Mouse (Mus musculus) kidney, adult 18-20 months (tissue): ENCODE results near the gene Ceacam15.
"Not testable (repeated sequence)": the region's sequence is repeated elsewhere in the genome, so short reads cannot be mapped to it uniquely, and the experiment has no call there.

Source experiments
- DNase-seq: peaks from one replicate; pipeline ENCODE4 v3.0.0; 2021

Ceacam15 gene

DNA sequence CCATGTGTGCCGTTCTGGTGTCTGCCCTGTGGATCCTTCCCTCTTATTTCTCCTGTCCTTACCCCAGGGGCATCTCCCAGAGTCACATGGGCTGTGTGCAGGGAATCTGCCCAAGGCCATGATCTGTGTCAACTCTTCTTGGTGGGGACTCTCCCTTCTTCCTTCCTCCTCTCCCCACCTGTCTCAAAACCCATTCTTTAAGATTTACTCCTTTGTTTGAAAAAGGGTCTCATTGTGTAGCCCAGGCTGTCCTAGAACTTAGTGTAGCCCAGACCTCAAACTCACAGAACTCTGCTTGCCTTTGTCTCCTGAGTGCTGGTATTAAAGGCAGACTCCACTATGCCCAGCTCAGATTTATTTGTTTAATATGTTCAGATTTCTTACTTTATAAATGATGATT is at the start of gene Ceacam15:
TSS of gene Ceacam15 (minus strand) at position 101 of the 400 bp plus-strand sequence.
- DNase-seq, result no peak

DNA sequence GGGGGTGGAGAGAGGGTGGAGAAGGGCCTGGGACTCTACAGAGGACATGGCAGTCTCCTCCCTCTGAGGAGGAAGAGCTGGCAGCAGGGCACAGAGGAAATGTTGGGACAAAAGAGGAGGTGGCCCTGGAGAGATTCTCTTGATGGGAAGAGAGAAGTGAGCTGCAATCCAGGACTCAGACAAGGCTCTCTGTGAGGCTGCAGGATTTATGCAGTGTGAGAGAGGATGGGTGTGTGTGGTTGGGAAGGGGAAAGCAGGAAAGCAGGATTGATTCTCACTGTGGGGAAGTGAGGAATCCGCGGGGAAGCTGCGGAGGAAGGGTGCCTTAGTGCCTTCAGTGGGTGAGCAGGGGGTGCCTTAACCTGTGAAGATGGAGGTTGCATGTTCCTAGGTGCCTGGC is 47.0 kb upstream of the Ceacam15 start:
- DNase-seq, result not testable (repeated sequence)

DNA sequence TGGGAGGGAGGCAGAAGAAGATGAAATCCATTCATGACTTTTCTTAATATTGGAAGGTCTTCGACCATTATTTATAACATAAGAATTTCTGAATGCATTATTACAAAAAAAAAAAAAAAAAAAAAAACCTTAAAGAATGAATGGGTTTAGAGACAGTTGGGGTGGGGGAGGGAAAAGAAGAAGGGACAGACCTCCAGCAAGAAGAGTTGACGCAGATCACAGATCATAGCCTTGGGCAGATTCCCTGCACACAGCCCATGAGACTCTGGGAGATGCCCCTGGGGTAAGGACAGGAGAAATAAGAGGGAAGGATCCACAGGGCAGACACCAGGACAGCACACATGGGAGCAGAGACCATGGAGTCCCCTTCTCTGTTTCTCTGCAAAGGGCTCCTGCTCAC is 46.1 kb upstream of the Ceacam15 start, which contains the start of gene Ceacam9:
TSS of gene Ceacam9 (plus strand) at position 301 of the 400 bp plus-strand sequence.
- DNase-seq, result no peak

DNA sequence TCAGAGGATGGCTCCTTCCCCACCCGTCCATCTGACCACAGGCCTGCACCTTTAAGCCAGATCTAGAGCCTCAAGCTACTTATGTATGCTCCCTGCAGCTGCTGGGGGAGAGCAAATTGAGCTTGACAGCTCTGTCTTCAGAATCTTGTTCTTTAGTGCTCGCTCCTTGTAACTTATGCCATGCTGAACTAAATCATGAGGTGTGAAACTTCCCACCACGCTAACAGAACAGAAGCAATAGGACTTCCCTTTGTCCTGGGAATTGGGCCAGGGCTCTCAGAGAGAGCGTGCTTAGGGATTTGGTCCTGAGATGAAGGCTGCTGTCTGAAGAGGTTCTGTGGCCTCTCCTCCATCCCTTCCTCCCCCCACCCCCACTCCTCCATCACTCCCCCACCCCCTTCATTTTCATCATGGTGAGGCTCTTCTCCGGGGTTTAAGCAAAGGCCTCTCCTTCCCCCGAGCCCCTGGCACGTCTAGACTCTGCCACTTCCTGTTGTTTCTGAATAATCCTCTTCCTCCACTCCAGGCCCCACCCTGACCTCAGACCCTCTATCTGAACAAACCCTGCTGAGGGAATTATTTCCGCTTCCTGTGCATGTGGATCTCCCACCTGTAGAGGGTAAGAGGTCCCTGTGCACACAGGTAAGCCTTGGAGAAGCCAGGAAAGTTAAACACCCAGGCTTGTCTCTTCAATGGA is 41.1 kb upstream of the Ceacam15 start:
- DNase-seq, result not testable (repeated sequence)

DNA sequence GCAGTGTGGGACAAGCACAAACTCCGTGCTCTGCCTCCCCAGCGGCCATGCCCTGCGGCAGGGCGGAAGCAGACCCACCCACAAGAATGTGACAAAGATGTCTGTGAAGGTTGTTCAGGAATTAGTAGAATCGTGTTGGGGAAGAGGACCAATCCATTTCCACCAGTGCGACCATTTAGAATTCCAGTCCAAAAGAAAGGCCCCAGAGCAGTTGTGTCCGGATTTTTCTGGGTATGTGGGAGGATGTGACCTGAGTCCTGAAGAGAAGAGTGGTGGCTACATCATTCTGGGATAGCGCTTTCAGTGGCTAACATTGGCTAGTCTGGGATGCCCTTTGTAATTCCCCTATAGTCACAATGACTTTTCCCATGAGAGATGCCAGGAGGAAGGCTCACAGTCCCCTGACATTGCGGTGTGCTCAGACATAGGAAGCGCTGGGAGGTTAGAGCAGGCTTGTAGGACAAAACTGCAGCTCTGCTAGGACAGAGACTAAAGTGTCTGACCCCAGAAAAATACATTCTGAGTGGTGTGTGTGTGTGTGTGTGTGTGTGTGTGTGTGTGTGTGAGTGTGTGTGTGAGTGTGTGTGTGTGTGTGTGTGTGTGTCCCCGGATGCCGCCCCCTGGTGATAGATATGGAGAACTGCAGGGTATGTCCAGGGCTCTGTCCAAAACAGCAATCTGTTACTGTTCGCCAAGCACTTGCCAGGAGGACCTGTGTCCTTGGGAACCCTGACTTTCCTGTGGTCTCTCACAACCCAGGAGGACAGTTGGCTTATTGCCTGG is 37.3 kb upstream of the Ceacam15 start:
- no peak for DNase-seq

DNA sequence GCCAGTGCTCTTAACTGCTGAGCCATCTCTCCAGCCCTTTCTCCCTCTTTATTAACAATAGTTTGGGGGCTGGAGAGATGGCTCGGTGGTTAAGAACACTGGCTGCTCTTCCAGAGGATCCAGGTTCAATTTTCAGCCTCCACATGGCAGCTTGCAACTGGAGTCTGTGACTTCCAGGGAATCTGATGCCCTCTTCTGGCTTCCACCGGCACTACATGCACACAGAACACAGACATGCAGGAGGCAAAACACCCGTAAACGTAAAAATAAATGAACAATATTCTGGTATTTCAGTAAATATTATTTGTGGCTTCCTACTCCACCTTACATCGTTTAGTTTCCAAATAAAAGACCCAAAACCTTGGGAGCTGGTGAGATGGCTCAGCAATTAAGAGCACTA is 35.1 kb upstream of the Ceacam15 start:
- DNase-seq, result no peak

DNA sequence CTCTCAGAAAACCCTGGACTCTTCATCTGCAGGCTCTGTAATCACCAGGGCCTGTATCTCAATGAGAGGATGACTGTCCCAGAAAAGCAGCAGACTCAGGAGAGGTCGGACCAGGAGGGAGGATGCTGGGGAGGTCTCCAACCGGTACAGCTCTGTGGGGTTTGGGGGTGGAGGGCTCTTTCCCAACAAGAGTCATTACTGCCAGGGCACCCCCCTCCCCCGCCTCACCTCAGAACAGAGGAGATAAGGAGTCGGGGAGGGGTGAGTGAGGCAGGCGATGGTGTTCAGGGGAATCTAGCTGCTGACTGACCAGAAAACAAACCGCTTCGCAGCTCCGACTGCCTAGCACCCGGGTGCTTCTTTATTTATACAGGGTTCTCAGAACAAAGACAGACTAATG is 32.7 kb upstream of the Ceacam15 start:
- DNase-seq, result no peak

DNA sequence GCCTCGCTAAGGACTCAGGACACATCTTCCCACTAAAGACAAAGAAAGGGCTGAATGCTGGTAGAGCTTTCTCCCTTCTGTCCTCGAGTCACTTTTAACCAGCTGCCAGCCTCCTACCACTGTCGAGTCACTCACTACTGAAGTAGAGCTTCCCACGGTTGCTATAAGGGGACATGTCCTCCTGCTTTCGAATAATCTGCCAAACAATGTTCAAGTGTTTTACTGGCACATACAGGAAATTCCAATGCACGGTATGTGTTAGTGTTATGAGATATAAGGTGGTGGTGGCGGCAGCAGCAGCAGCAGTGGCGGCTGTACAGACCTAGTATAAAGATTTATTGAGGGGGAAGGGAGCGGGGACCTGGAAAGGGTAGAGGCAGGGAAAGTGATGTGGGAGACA is 30.9 kb upstream of the Ceacam15 start:
- no peak for DNase-seq

DNA sequence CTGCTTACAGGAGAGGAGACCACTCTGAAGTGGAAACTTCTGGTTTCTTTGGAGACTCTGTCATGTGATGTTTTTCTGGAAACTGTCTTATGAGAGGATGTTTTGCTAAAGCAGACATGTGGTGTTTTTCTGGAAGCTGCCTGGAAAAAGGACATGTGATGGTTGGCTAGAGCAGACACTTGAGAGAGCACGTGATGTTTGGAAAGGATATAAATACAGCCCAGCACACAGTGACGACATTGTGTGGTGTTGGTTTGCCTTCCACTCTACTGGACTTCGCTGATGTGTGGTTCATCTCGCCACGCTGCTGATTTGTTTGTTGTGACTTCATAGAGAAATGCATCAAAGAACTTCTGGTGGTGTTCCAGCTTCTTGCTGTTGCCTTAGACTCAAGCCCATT is 25.1 kb upstream of the Ceacam15 start:
- DNase-seq, result no peak

DNA sequence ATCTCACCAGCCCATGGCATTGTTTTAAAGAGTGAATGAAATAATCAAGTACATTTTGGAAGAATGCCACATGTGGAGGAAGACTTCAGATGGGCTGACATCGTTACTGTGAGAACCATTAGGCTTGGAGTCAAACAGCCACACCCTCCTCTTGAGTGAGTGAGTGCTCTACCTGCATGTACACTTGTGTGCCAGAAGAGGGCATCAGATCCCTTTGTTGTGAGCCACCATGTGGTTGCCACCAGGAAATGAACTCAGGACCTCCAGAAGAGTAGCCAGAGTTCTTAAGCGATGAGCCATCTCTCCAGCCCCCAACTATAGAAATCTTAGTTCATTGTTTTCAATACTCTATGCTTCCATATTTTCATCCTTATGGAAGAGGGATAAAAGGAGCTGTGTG is 23.5 kb upstream of the Ceacam15 start:
- no peak for DNase-seq

DNA sequence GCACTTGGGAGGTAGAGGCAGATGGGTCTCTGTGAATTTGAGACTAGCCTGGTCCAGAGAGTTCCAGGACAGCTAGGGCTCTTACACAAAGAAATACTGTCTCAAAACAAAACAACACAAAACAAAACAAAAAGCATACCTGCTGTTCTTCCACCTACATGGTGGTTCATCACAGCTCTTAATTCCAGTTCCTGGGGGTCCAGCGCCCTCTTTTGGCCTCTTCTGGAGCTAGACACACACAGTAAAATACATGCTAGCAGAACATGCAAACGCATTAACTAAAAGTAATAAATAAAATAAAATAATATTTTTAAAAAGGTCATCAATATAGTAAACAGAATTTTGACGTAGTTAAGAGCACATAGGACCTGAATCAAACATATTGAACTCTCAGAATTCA is 19.5 kb upstream of the Ceacam15 start:
- peak; percentile 50 for DNase-seq

DNA sequence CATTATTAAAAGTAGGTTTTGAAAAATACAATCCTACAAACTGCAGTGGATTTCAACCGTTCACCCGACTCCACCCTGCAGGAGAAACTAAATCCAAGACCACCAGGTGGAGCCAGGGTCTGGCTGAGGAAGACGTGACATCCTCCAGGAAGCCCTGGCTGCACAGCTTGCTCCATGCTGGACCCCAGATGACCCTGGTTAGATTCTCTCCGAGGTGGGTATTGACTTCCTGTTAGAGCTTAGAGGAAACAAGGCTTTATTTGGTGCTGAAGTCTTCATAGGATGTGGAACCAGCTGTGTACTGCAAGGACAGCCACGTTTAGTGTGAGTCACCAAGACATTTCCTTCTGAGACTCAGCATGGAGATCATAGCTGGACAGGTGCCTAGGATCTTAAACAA is 13.7 kb upstream of the Ceacam15 start:
- DNase-seq, result no peak

DNA sequence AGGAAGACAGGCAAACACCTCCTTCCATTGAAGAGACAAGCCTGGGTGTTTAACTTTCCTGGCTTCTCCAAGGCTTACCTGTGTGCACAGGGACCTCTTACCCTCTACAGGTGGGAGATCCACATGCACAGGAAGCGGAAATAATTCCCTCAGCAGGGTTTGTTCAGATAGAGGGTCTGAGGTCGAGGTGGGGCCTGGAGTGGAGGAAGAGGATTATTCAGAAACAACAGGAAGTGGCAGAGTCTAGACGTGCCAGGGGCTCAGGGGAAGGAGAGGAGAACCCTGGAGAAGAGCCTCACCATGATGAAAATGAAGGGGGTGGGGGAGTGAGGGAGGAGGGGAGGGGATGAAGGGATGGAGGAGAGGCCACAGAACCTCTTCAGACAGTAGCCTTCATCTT is 4.7 kb upstream of the Ceacam15 start:
- DNase-seq, result not testable (repeated sequence)

DNA sequence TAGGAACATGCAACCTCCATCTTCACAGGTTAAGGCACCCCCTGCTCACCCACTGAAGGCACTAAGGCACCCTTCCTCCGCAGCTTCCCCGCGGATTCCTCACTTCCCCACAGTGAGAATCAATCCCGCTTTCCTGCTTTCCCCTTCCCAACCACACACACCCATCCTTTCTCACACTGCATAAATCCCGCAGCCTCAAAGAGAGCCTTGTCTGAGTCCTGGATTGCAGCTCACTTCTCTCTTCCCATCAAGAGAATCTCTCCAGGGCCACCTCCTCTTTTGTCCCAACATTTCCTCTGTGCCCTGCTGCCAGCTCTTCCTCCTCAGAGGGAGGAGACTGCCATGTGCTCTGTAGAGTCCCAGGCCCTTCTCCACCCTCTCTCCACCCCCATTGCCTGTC is 806 bp downstream of the Ceacam15 start:
- DNase-seq, result not testable (repeated sequence)

DNA sequence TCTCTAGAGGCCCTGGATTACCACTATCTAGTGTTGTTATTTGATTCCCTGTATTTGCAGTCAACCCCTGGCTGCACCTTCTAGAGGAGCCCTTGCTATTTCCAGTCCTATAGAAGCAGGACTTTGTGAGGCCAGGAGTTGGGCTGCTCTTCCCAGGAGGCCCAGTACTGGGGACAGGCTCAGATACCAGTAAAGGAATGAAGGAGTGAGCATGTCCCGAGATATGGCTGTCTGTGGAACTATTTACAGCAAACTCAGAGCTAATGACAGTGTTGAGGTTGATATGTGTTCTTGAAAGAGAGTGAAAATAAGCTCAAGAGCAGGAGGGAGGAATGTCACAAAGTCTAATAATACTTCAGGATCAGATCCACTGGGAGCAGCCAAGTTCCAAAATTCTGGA is 1.7 kb downstream of the Ceacam15 start:
- DNase-seq, result no peak

DNA sequence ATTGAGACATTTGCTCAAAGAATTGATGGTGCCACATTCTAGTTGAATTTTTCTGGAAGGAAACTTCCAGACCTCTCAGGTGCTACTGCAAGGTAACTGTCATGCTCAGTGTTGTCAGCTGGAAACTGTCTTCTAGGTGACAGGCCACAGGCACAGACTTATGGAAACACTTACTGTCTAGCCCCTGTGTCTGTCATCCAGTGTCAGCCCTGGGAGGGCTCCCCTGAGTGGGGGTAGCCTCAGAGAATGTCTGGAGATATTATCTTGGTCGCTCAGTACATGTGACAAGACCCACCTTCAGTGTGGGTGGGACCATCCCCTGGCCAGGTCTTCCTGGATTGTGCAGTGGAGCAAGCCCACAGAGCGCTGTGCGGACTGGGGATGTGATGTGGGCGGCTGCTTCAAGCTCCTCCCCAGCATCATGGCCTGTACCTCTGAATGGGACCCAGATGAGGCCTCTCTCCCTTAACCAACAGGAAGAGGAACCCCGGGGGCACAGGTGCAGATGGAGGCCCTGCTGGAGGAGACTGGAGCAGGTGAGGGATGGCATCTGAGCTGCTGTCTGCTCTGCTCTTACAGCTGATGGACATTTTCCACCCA is 7.1 kb downstream of the Ceacam15 start:
- DNase-seq, result not testable (repeated sequence)

DNA sequence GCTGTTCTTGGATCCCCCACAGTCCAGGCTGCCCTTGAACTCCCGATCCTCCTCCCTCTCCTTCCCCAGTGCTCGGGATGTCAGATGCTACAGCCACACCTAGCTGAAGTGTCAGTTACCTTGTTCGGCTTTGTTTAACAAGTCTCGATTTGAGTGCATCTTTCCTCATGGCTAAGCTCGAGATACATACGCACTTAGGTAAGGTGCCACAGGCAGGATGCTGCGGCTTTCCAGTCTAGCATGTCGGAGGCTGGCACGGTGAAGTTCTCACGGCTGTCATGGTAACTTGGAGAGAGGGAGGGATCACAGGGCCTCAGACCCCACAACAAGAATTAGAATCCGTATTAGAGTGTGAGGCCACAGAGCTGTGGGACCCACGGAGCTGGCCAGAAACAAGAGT is 31.2 kb downstream of the Ceacam15 start:
- DNase-seq, result no peak

DNA sequence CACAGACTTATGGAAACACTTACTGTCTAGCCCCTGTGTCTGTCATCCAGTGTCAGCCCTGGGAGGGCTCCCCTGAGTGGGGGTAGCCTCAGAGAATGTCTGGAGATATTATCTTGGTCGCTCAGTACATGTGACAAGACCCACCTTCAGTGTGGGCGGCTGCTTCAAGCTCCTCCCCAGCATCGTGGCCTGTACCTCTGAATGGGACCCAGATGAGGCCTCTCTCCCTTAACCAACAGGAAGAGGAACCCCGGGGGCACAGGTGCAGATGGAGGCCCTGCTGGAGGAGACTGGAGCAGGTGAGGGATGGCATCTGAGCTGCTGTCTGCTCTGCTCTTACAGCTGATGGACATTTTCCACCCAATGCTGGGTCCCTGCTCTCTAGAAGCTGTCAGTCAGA is 32.4 kb downstream of the Ceacam15 start:
- not testable (repeated sequence) for DNase-seq

DNA sequence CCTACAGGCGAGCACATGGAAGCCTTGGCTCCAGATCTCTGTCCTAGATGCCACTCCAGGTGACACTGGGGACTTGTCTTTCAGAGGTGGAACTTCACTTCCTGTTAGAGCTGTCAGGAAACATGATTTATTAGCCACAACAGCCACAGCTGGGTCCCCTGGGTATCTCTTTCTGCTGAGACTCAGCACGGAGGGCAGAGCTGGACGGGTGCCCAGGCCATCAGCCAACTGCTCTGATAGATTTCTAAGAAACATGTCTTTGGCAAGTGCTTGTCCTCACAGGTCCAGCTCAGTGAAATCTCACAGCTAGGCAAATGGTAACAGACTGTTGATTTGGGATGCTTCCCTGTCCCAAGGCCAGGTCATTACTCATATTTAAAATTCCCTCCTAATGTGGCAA is 36.5 kb downstream of the Ceacam15 start:
- DNase-seq, result peak; percentile 31

DNA sequence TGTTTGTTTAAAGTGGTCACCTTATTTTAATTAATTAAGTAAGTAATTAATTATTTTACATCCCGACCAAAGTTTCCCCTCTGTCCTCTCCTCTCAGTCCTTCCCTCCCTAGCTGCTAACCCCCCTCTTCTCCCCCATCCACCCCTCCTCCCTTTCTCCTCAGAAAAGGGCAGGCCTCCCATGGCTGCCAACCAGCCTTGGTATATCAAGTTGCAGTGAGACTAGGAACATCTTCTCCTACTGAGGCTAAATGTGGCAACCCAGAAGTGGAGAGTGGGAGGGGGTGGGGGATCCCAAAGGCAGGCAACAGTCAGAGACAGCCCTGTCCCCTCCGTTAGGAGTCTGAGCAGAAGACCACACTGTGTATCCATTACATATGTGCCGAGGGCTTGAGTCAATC is 40.4 kb downstream of the Ceacam15 start:
- no peak for DNase-seq

DNA sequence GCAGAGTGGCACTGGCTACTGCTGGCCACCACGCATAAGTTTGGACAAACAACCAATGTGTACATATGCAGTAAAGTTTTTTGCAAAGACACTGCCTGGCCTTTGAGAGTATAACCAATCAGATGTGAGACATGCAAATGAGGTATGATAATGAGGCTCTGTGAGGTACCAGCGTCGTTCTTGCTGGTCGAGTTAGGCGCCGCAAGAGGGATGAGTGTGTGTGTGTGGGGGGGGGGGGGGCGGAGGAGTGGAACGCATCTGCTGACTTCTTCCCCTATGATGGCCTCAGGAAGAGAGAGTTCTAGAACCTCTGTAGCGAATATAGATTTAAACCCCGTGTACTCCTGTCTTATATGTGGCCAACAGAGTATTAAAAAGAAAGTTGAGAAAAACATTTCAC is 41.6 kb downstream of the Ceacam15 start:
- DNase-seq, result not testable (repeated sequence)

DNA sequence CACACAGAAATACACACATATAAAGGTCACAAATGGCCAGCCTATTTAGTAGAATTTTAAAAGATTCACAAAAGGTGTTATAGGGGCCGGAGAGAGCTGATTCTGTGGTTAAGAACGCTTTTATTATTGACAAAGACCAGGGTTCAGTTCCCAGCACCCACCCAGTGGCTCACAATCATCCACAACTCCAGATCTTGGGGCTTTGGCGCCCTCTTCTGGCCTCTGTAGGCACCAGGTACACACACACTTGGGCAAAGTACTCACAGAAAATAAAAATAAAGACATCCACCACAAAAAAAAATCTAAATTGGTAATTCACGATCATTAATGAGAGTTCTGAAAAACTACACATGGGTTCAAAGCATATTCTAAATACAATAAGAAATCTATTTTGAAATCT is 43.6 kb downstream of the Ceacam15 start:
- no peak for DNase-seq

DNA sequence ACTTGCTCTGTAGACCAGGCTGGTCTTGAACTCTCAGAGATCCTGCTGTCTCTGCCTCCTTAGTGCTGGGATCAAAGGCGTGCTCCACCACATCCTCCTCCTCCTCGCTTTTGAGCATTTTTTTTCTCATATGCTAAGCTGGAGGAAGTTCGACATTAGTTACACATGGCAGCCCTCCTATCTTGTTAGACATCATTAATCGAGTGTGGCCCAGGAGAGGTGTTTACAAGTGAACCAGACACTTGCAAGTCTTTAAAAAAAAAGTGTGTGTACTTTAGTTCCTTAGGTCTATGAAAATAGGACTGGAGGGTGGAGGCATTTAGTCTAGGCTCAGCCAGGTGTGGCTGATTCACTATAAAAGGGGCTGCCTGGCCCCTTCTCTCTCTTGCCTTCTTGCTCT is 44.5 kb downstream of the Ceacam15 start:
- no peak for DNase-seq
